Mouse (Mus musculus): ENCODE results near the gene Stap2.

DNA sequence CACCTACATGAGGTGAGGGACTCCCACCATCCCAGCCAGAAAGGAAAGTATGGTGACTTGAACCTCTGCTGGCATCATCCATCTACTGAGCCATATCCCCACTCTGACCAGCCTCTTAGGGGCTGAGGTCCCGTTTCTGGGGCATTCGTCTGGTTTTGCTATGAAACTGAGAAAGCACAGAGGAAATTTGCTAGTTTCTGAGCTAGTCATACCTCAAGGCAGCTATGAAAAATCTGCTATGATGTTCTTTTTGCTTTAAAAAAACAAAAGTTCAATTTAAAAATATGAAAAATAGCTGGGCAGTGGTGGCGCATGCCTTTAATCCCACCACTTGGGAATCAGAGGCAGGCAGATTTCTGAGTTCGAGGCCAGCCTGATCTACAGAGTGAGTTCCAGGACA, 56.7 kb downstream of the Stap2 start:
- TF ChIP-seq POLR2A (IDR thresholded peaks at IDR 0.05; ENCODE audit: control insufficient read depth, low read depth, low read length) (no peak), CTCF (IDR thresholded peaks at IDR 0.05; ENCODE audit: control insufficient read depth, insufficient read depth, insufficient replicate concordance, low read depth, low read length) (no peak)

All from testis, adult 2 months (tissue).